Mouse (Mus musculus) heart, postnatal 4 days (tissue): Measurements from ENCODE around the gene Slco4a1. TPM values are rescaled to one million over a fixed set of nuclear protein-coding genes. Genes with fewer than 3 reads are reported as not detected.

ENCODE experiments used
- DNase-seq: peaks from one replicate; pipeline ENCODE4 v3.0.0; 2021
- total RNA-seq, 2 experiments: library from RNA; stranded (reverse); gene quantifications; 2 replicates each; pipeline ENCODE4 v1.2.3; 2021

The Slco4a1 gene
- total RNA-seq, 2 experiments from 2014 or later: 0.19 to 0.20 TPM

- DNase-seq: no peak
Measured at GRCm38 (mm10) chr2:180445962-180446361, 10.1 kb upstream of the Slco4a1 start.

- no peak for DNase-seq
Measured at GRCm38 (mm10) chr2:180449007-180449406, 7.0 kb upstream of the Slco4a1 start.

GRCm38 (mm10) chr2:180450529-180450928, 5.5 kb upstream of the Slco4a1 start:
- no peak for DNase-seq

DNA sequence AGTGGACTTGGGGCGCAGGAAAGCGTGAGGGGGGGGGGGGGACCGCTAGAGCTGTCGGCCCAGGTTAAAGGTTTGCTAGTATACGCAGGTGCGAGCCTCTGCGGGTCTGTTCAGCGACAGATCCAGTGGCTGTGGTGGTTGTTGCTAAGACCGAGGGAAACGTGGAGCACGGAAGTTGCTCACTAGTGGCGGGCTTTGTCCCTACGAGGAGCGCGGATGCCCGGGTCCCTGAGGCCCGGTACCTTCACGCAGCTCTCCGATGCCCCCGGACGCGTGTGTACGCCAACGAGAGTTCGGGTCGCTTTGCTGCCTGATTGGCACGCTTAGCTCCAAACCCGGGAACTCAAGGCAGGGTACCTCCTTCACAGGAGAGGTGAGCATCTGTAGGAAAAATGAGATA, 660 bp downstream of the Slco4a1 start:
- no peak for DNase-seq

GRCm38 (mm10) chr2:180457680-180458079, 1.6 kb downstream of the Slco4a1 start:
- DNase-seq: no peak

- no peak for DNase-seq
Measured at GRCm38 (mm10) chr2:180459437-180459836, 3.4 kb downstream of the Slco4a1 start.

GRCm38 (mm10) chr2:180460801-180461200, 4.8 kb downstream of the Slco4a1 start:
- no peak for DNase-seq

DNA sequence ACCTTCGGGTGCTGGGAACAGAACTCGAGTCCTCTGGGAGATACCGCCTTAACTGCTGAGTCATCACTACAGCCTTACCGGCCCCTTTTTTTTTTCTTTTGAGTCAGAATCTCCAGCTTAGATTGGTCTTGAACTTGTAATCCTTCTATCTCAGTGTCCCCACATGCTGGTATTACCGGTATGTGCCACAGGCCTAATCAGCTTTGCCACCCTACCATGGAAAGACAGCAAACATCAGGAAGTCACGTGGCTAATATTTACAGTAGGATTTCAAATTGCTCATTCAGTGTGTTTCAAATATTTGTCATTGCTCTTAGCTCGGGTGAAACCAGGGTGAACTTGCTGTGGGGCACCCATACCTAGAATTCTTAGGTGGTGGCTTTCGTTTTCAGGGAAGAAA, 6.5 kb downstream of the Slco4a1 start:
- no peak for DNase-seq

- no peak for DNase-seq
Measured at GRCm38 (mm10) chr2:180466505-180466904, 10.5 kb downstream of the Slco4a1 start.

DNA sequence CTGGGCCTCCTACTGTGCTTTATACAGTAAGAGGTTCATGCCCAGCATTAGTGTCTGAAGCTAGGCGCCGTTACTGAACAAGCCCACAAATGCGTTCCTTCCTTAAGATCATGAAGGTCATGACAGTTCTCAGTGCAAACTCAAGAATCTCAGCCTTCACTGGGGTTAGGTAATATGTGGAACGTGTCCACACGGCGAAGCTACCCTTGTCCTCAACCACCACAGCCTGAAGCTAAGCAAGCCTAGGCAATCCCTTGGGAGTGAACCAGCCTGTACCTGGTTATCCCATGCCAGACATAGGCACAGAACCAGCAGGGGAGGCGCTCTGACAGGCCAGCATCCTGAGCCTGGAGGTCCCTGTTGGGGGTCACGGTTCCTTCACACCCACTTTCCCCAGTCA, 12.8 kb downstream of the Slco4a1 start:
- DNase-seq: no peak

GRCm38 (mm10) chr2:180469768-180470167, 13.7 kb downstream of the Slco4a1 start:
- peak; percentile 32 for DNase-seq

- DNase-seq: peak; percentile 31
Measured at GRCm38 (mm10) chr2:180472306-180473079, 16.4 kb downstream of the Slco4a1 start.

- peak; percentile 55 for DNase-seq
Measured at GRCm38 (mm10) chr2:180473080-180473440, 17.0 kb downstream of the Slco4a1 start.

- no peak for DNase-seq
Measured at GRCm38 (mm10) chr2:180474864-180475263, 18.8 kb downstream of the Slco4a1 start.

DNA sequence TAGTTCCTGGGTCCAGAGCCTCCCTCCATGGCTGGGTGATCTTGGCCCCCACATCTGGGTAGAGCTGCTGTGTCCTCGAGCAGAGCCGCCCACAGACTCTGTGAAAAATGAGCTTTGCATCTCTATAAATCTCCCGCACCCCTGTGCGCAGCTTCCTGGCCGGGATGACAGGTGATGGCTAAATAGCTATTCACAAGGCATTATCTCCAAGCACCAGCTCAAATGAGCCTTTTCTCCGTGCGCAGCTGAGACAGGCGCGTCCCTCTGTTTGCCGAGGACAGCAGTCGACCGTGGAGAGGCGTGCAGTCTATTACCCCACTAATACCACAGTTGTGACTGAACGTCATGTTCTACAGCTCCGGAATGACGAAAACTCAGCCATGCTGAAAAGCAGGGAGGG, 26.2 kb downstream of the Slco4a1 start:
- DNase-seq: no peak

DNA sequence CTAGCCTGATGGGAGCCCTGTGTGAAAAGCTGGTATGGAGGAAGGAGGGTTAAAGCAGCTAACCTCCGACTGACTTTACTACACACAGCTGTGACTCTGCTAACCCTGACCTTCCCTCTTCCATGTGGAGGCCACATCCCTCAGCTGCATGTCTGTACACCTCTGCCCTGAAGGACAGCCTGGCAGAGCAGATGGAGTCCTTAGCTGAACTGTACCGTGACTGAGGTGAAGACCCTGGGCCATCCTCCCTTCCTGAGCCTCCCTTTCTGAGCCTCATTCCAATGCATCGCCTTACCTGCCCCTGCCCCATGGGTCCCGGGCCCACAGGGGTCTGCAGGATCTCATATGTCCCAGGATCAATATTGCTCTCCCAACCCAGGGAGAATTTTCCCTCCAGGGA, 28.8 kb downstream of the Slco4a1 start:
- no peak for DNase-seq

DNA sequence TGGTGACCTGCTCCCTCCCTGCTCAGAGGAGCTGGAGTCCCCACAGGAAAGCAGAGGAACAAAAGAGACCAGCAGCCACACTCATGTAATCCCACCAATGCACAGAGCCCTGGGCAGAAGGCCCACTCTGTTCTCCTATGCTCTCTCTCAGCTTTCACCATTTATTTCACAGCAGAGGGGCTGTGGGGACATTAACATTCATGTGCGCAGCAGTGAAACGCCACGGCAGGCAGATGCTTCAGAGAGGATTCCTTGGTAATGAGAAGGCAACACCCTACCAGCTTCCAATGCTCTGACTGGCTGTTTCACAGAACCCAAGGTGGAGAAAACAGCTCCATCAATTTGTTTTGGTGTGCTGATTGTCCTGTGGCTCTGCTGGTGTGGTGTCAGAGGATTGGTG, 29.3 kb downstream of the Slco4a1 start:
- DNase-seq: no peak

DNA sequence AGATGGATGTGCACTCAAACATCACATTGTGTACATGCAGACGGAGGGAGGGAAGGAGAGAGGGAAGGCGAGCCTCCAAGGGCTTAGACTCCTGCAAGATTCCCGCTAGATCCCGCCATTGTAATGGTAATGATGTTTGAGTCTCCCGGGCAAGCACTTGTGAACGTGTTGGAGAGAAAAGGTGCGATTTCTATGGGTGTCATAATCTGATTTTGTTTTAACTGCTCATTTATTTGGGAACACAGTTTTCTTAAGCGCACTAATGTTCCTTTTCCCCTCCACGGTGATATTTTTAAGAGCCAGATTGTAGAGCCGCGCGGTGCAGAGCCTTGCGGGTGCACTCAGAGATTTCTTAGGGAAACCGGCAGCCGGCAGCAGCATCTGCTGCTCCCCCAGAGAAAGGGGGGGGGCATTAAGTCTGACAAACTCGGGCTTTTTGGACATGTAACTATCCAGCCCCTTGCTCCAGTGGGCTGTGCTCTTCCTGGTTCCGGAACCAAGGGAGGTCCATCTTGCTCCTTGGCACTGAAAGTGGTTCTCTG, 32.2 kb downstream of the Slco4a1 start:
- DNase-seq: no peak

DNA sequence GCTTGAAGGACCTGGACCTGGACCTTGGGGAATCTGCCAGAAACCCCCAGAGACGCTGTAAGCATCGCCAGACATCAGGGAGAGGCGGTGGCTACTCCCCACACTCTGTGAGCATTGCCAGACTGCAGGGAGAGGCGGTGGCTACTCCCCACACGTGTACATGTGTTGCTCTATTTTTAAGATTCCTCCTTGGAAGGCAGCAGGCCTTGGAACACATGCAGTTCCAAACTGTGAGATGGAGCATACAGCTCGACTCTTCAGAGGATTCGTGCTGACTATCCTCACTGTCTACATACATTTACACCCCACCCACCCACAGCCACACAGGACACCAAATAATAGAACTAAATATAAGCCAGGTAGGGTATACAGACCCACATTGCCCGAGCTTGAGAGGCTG, 39.9 kb downstream of the Slco4a1 start:
- DNase-seq: no peak

GRCm38 (mm10) chr2:180499741-180500140, 43.7 kb downstream of the Slco4a1 start, which contains the start of gene Ntsr1:
Ntsr1 (plus strand) TSS chr2:180499976.
- DNase-seq: peak; percentile 12

- DNase-seq: no peak
Measured at GRCm38 (mm10) chr2:180500726-180501125, 44.7 kb downstream of the Slco4a1 start.

DNA sequence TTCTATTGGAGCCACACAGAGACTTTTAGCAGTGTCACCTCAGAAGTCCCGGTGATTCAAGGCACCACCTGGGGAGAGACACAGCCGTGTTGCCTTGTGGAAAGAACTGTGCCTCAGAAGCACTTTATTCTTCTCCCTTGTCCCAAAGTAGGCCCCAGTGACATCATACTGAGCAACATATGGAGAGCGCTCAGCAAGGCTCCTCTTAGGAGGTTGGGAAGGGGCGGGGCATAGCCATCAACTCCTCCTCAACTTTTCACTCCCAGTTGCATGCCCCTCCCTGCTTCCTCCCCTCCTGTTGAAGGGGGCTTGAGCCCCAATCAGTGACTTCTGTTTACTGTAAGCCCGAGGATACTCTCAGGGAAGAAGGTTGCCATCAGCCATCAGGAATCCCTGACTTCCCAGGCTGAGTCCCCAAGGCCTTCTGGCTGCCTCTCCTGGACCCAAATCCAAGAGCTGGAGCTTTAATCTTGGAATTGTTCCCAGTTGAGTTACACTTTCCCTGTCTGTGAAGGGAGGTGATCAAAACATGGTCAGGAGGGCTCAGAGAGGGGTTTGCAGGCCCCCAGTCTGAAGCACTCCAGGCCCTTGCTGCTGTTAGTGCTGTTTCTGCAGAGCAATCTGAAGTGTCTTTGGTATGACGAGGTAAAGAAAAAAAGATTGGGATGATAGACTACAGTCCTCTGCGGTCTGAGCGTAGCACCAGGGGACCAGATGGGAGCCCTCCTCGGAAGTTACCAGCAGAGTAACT, 45.3 kb downstream of the Slco4a1 start:
- DNase-seq: peak; percentile 10

DNA sequence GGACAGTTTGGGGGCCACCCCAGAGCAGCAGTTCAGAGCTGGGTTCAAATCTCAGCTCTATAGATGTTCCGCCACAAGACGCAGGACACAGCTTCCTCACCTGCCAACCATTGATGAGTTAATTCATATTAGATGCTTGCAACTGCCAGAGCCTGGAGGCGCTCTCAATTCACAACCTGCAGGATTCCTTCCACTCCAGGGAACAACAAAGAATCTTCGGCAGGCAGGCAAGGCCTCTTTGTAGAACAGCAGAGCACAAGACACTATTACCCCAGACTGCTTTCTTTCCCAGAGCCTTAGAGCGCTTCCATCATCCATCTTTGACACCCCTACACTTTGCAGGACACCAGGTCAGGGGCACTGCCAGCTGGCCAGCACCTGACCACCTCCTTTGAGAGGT, 50.2 kb downstream of the Slco4a1 start:
- DNase-seq: no peak
